Mouse (Mus musculus) kidney, postnatal 14 days (tissue): ENCODE measurements around the gene Mapk9.
A peak's percentile ranks its signal among the peaks of the same experiment; 100 is the strongest.

Experiments
- DNase-seq: peaks from one replicate; pipeline ENCODE4 v3.0.0; 2022; ENCODE audit warnings: mixed read lengths

Gene Mapk9

GRCm38 (mm10) chr11:49841886-49842285, 4.7 kb upstream of the Mapk9 start:
- no peak for DNase-seq

GRCm38 (mm10) chr11:49842718-49843117, 3.8 kb upstream of the Mapk9 start:
- DNase-seq, result no peak

GRCm38 (mm10) chr11:49844311-49844710, 2.2 kb upstream of the Mapk9 start:
- DNase-seq, result no peak

GRCm38 (mm10) chr11:49844969-49845368, 1.6 kb upstream of the Mapk9 start:
- DNase-seq, result peak; percentile 77

- DNase-seq, result no peak
Measured at GRCm38 (mm10) chr11:49845958-49846357, 593 bp upstream of the Mapk9 start.

GRCm38 (mm10) chr11:49847071-49847810, 690 bp downstream of the Mapk9 start:
- DNase-seq, result peak; percentile 20

- no peak for DNase-seq
Measured at GRCm38 (mm10) chr11:49847811-49848078, 1.2 kb downstream of the Mapk9 start.

GRCm38 (mm10) chr11:49848080-49848815, 1.7 kb downstream of the Mapk9 start:
- DNase-seq, result peak; percentile 65

- no peak for DNase-seq
Measured at GRCm38 (mm10) chr11:49850331-49850730, 3.8 kb downstream of the Mapk9 start.

GRCm38 (mm10) chr11:49855144-49855543, 8.6 kb downstream of the Mapk9 start:
- DNase-seq, result no peak

- DNase-seq, result no peak
Measured at GRCm38 (mm10) chr11:49861139-49861538, 14.6 kb downstream of the Mapk9 start.

GRCm38 (mm10) chr11:49863926-49864325, 17.4 kb downstream of the Mapk9 start:
- no peak for DNase-seq

- DNase-seq, result no peak
Measured at GRCm38 (mm10) chr11:49867320-49867719, 20.8 kb downstream of the Mapk9 start.

GRCm38 (mm10) chr11:49869762-49870161, 23.2 kb downstream of the Mapk9 start:
- peak; percentile 54 for DNase-seq

- DNase-seq, result peak; percentile 38
Measured at GRCm38 (mm10) chr11:49871914-49872313, 25.4 kb downstream of the Mapk9 start.

- DNase-seq, result no peak
Measured at GRCm38 (mm10) chr11:49872779-49873178, 26.2 kb downstream of the Mapk9 start.

GRCm38 (mm10) chr11:49876948-49877817, 30.6 kb downstream of the Mapk9 start:
- peak; percentile 20 for DNase-seq

GRCm38 (mm10) chr11:49879950-49880642, 33.5 kb downstream of the Mapk9 start:
- DNase-seq, result no peak

GRCm38 (mm10) chr11:49883394-49883793, 36.8 kb downstream of the Mapk9 start:
- no peak for DNase-seq

- DNase-seq, result no peak
Measured at GRCm38 (mm10) chr11:49888469-49888868, 41.9 kb downstream of the Mapk9 start.

- no peak for DNase-seq
Measured at GRCm38 (mm10) chr11:49891993-49892392, 45.4 kb downstream of the Mapk9 start.

- no peak for DNase-seq
Measured at GRCm38 (mm10) chr11:49893806-49894205, 47.3 kb downstream of the Mapk9 start.
